Mouse (Mus musculus) adrenal gland, adult 8-10 months (tissue): ENCODE measurements around the gene Xylt1. TPM values are rescaled to one million over a fixed set of nuclear protein-coding genes. Genes with fewer than 3 reads are reported as not detected.

Experiments used
- DNase-seq: peaks from one replicate; pipeline ENCODE4 v3.0.0; 2022
- total RNA-seq, 4 experiments: library from RNA; stranded (reverse); gene quantifications; 2 replicates each; pipeline ENCODE4 v1.2.4; 2022

The Xylt1 gene
- total RNA-seq, 4 experiments from 2014 or later: 7.4 to 13.4 (median 9.1) TPM

DNA sequence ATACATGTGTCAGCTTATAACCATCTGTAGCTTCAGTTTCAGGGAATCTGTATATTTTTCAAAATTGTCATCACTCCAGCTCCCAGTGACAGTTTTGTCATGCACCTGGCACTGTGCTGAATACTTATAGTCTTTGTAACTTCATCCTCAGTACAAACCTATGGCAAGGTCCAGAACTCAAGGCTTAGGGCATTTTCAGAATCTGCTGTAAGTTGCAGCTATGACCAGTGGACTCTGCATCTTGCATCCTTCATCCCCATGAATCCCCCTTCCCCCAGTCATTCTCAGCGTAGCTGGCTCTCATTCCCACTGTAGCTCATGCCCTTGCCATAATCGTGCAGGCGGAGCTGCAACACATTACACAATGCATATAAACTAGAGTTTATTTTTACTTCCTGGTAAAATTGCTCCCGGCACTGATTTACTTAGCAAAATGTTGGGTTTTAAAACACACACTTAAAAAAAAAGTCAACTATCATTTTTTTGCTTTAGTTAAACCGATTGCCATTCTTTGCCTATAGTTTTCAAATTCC lies 336.2 kb downstream of the Xylt1 start:
- DNase-seq: no peak

DNA sequence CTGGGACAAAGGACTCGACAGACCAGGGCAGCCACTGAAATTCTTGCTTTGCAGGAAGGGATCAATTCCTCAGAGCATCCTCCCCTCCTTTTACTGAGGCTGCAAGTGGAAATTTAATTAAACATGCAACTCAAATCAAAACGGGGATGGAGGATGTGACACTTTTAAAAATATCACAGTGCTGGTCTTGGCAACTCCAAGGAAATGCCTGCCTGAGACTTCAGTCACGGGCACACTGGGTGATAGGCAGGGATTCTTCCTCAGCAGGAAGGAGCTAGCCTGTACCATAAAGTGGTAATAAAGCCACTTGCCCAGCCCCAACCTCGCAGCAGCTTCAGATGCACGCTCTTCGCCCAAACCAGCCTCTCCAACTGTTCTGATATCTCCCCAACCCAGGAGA lies 339.6 kb downstream of the Xylt1 start:
- no peak for DNase-seq
